Comparison of ENCODE assay signal across 8 mouse cellular contexts in the genomic region with DNA sequence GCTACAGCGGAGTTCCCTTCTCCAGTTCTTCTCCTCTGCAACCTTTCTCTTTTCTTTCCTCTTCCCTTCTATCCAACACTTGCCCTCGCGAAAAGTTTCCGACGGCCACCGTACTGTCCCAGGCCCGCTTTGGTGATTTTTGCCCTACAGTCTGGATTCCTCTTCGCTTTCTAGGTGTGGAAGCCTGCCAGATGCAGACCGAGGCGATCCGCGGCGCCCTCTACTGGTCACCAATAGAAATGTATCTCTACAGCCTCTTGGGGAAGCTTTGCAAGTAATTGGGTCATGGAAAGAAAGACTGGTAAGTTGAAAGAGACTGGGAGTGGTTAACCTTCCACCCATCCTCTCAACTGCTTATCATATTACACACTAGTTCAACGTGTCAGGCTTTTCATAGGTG. TPM values are rescaled to one million over a fixed set of nuclear protein-coding genes. Genes with fewer than 3 reads are reported as not detected.
DNase-seq lines count a peak whose midpoint lies in the region; ATAC-seq and TF ChIP-seq lines count a peak whose summit lies in the region.

No protein-coding gene starts in this region.

- peaks cover 6% of the 10 kb centered on the region for H3K4me1 ChIP-seq in embryonic facial prominence, embryonic 10.5 days
- peaks cover 8% of the 10 kb centered on the region; the same call in 1 of the 2 replicates for H3K4me1 ChIP-seq in heart, embryonic 13.5 days
- no peaks in the 10 kb centered on the region for H3K4me1 ChIP-seq in lung, embryonic 14.5 days (ENCODE audit: insufficient read depth)

- H3K27me3 ChIP-seq in embryonic facial prominence, embryonic 10.5 days (replicated peaks; ENCODE audit: low read depth, poor library complexity, severe bottlenecking): peaks cover 86% of the 10 kb centered on the region
- H3K27me3 ChIP-seq in heart, embryonic 13.5 days (replicated peaks): peaks cover 89% of the 10 kb centered on the region
- peaks cover 67% of the 10 kb centered on the region for H3K27me3 ChIP-seq in lung, embryonic 14.5 days (ENCODE audit: insufficient read depth, low read length)

- peak; percentile 49 for ATAC-seq in CD4-positive, CD25-positive, alpha-beta regulatory T cell, adult 4 months
- ATAC-seq in heart, embryonic 13.5 days (ENCODE audit: extremely low read depth, insufficient number of reproducible peaks, low FRiP score, low TSS enrichment): no peak
- ATAC-seq in lung, embryonic 14.5 days (ENCODE audit: insufficient read depth): peak; percentile 45

- H3K9me3 ChIP-seq in embryonic facial prominence, embryonic 10.5 days: no peaks in the 10 kb centered on the region
- H3K9me3 ChIP-seq in heart, embryonic 13.5 days: no peaks in the 10 kb centered on the region
- no peaks in the 10 kb centered on the region for H3K9me3 ChIP-seq in lung, embryonic 14.5 days (ENCODE audit: low read depth, low read length)

- TF ChIP-seq CTCF in lung, embryonic 14.5 days (IDR thresholded peaks at IDR 0.05; ENCODE audit: low read depth): peak; percentile 85

- H3K4me2 ChIP-seq in heart, embryonic 13.5 days: peak overlapping the region; percentile 54
- peak overlapping the region; percentile 54 for H3K4me2 ChIP-seq in lung, embryonic 14.5 days

- H3K9ac ChIP-seq in heart, embryonic 13.5 days: no peak overlapping the region
- H3K9ac ChIP-seq in lung, embryonic 14.5 days: peak overlapping the region; percentile 34

- H3K27ac ChIP-seq in embryonic facial prominence, embryonic 10.5 days (replicated peaks): no peak overlapping the region
- no peak overlapping the region for H3K27ac ChIP-seq in heart, embryonic 13.5 days (replicated peaks)
- H3K27ac ChIP-seq in lung, embryonic 14.5 days (ENCODE audit: low read depth): no peak overlapping the region; the same call in 1 of the 2 replicates

- no peak overlapping the region for H3K4me3 ChIP-seq in embryonic facial prominence, embryonic 10.5 days
- peak overlapping the region; percentile 14 for H3K4me3 ChIP-seq in heart, embryonic 13.5 days
- H3K4me3 ChIP-seq in lung, embryonic 14.5 days (ENCODE audit: low read depth, low read length): no peak overlapping the region

- H3K36me3 ChIP-seq in embryonic facial prominence, embryonic 10.5 days (replicated peaks): no peaks in the 10 kb centered on the region
- H3K36me3 ChIP-seq in heart, embryonic 13.5 days: no peaks in the 10 kb centered on the region
- H3K36me3 ChIP-seq in lung, embryonic 14.5 days (ENCODE audit: insufficient read depth): no peaks in the 10 kb centered on the region

- DNase-seq in adrenal gland, postnatal 25 days: peak; percentile 77
- peak; percentile 85 for DNase-seq in embryonic facial prominence, embryonic 10.5 days (ENCODE audit: low spot score)
- peak; percentile 77 for DNase-seq in kidney, postnatal 14 days
- DNase-seq in lung, embryonic 14.5 days: peak; percentile 87
- peak; percentile 84 for DNase-seq in retina, postnatal 1 day
- no peak for DNase-seq in MN1 (ENCODE audit: low spot score)

- WGBS in embryonic facial prominence, embryonic 10.5 days: under 1% methylated on average over 14 of the region's 14 CpGs
- 2% methylated on average over 14 of the region's 14 CpGs for WGBS in heart, embryonic 13.5 days
- WGBS in lung, embryonic 14.5 days: under 1% methylated on average over 14 of the region's 14 CpGs

RNA-seq across cellular contexts. Expression of a gene that starts 4.4 kb away (rescaled TPM):
- not detected for polyA plus RNA-seq in CD4-positive, CD25-positive, alpha-beta regulatory T cell, adult 4 months (2017; shearing (Covaris generic))
- total RNA-seq in adrenal gland, postnatal 25 days (2021): not detected in 2 replicates
- 4.4 and 9.0 TPM in 2 replicates for polyA plus RNA-seq in embryonic facial prominence, embryonic 10.5 days (2016; fragmentation: Nextera tagmentation; extraction: Ambion mirVana)
- 1.6 and 2.8 TPM in 2 replicates for polyA plus RNA-seq in heart, embryonic 13.5 days (2015; fragmentation: Nextera tagmentation; extraction: Ambion mirVana)
- 94.6 and 95.1 TPM in 2 replicates for polyA plus RNA-seq in lung, embryonic 14.5 days (2014; fragmentation: Nextera tagmentation; extraction: Ambion mirVana)
